Mouse (Mus musculus) layer of hippocampus, postnatal 36 days (tissue): ENCODE data around the gene Madd. TPM values are rescaled to one million over a fixed set of nuclear protein-coding genes. Genes with fewer than 3 reads are reported as not detected.
"Not testable (repeated sequence)": the region's sequence is repeated elsewhere in the genome, so short reads cannot be mapped to it uniquely, and the experiment has no call there.

Experiments
- DNase-seq, 2 experiments: peaks; one replicate each; pipeline ENCODE4 v3.0.0; 2022
- total RNA-seq, 2 experiments: library from RNA; stranded (reverse); gene quantifications; 2 replicates each; pipeline ENCODE4 v1.2.3; 2021

The Madd gene
- total RNA-seq, 2 experiments from 2014 or later, result 246 to 247 TPM

GRCm38 (mm10) chr2:91121497-91121896 is 62.1 kb downstream of the Madd start:
- no peak for DNase-seq

- no peak for DNase-seq
Observed at GRCm38 (mm10) chr2:91121011-91121410, 62.6 kb downstream of the Madd start.

- no peak for DNase-seq
Observed at GRCm38 (mm10) chr2:91120261-91120671, 63.4 kb downstream of the Madd start.

GRCm38 (mm10) chr2:91119551-91119950 is 64.1 kb downstream of the Madd start:
- DNase-seq, result no peak

- no peak for DNase-seq
Observed at GRCm38 (mm10) chr2:91119061-91119460, 64.6 kb downstream of the Madd start.

GRCm38 (mm10) chr2:91118647-91119046 is 65.0 kb downstream of the Madd start:
- no peak for DNase-seq

- no peak for DNase-seq
Observed at GRCm38 (mm10) chr2:91117585-91118275, 65.9 kb downstream of the Madd start, which contains the start of gene Mybpc3. TSS of gene Mybpc3 (plus strand) at chr2:91118144.

GRCm38 (mm10) chr2:91116842-91117241 is 66.8 kb downstream of the Madd start:
- DNase-seq, result no peak

GRCm38 (mm10) chr2:91115578-91115970 is 68.1 kb downstream of the Madd start:
- no peak for DNase-seq

GRCm38 (mm10) chr2:91114781-91115577 is 68.7 kb downstream of the Madd start:
- peak; percentile 90 for DNase-seq

- DNase-seq, result no peak
Observed at GRCm38 (mm10) chr2:91113852-91114251, 69.8 kb downstream of the Madd start.

GRCm38 (mm10) chr2:91113334-91113733 is 70.3 kb downstream of the Madd start:
- no peak for DNase-seq

GRCm38 (mm10) chr2:91112491-91112890 is 71.1 kb downstream of the Madd start:
- no peak for DNase-seq

- not testable (repeated sequence) for DNase-seq
Observed at GRCm38 (mm10) chr2:91111832-91112231, 71.8 kb downstream of the Madd start.

GRCm38 (mm10) chr2:91110429-91110828 is 73.2 kb downstream of the Madd start:
- no peak for DNase-seq

- DNase-seq, result no peak
Observed at GRCm38 (mm10) chr2:91109807-91110385, 73.7 kb downstream of the Madd start.

GRCm38 (mm10) chr2:91109241-91109640 is 74.4 kb downstream of the Madd start:
- no peak for DNase-seq

- no peak for DNase-seq
Observed at GRCm38 (mm10) chr2:91108156-91108555, 75.5 kb downstream of the Madd start.

GRCm38 (mm10) chr2:91101124-91101740 is 82.4 kb downstream of the Madd start:
- DNase-seq, result peak; percentile 83 to 85

- DNase-seq, result no peak
Observed at GRCm38 (mm10) chr2:91098156-91098555, 85.5 kb downstream of the Madd start.

GRCm38 (mm10) chr2:91097015-91097414 is 86.6 kb downstream of the Madd start:
- DNase-seq, result no peak

GRCm38 (mm10) chr2:91096524-91096923 is 87.1 kb downstream of the Madd start:
- DNase-seq, result no peak

GRCm38 (mm10) chr2:91090827-91091226 is 92.8 kb downstream of the Madd start:
- DNase-seq, result no peak
